Mouse (Mus musculus) embryonic fibroblast, embryonic 13.5 days (primary cell): ENCODE results near the gene Fam53b.

ENCODE experiments used
- CTCF ChIP-seq: IDR thresholded peaks from 2 replicates; pipeline ENCODE4 v1.5.1; 2011; ENCODE audit warnings: mild to moderate bottlenecking, control low read depth, low read length, moderate library complexity, borderline replicate concordance; ENCODE audit not compliant: insufficient read depth
- POLR2A ChIP-seq: IDR thresholded peaks from 2 replicates; pipeline ENCODE4 v1.6.1; 2011; ENCODE audit warnings: low read depth, mild to moderate bottlenecking, control low read depth, low read length, moderate library complexity

DNA sequence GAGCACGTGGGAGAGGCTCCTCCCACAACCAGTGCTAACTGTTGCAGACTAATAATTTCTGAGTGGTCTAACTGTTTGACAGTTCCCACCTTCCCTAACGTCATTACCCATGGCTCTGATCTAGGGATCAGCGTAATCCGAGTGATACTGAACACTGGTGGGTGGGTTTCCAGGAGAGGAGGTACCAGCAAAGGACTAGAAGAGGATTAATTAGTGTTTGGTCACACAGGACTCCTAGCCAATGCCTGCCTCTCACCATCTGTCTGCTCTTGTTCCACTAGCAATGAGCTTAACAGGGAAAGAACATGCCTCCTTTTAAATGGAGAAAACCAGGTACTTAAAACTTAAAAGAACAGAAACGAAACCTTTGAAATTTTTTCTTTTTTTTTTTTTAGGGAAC, 54.8 kb downstream of the Fam53b start:
- TF ChIP-seq CTCF (no peak), POLR2A (no peak)
